Mouse (Mus musculus) embryonic facial prominence, embryonic 12.5 days (tissue): Measurements from ENCODE around the gene Tfap2a. TPM values are rescaled to one million over a fixed set of nuclear protein-coding genes. Genes with fewer than 3 reads are reported as not detected.
A peak's percentile ranks its signal among the peaks of the same experiment; 100 is the strongest.

Experiments
- ATAC-seq: fragments of 200-750 bp; cut with Nextera tagmentation; 2 replicates; pipeline ENCODE4 v1.8.0; 2017; ENCODE audit not compliant: insufficient number of reproducible peaks, insufficient read depth, low FRiP score, low TSS enrichment
- H3K27ac ChIP-seq: fragments of 300-500 bp; sonication (generic); 2 replicates; pipeline ENCODE4 v1.5.1; 2016; ENCODE audit warnings: mild to moderate bottlenecking
- H3K27me3 ChIP-seq: fragments of 300-500 bp; sonication (generic); 2 replicates; pipeline ENCODE4 v1.6.1; 2016; ENCODE audit warnings: mild to moderate bottlenecking, moderate library complexity
- H3K36me3 ChIP-seq: fragments of 300-500 bp; sonication (generic); 2 replicates; pipeline ENCODE4 v1.6.1; 2016; ENCODE audit warnings: mild to moderate bottlenecking
- H3K4me1 ChIP-seq: fragments of 300-500 bp; sonication (generic); 2 replicates; pipeline ENCODE4 v1.6.1; 2016
- H3K4me2 ChIP-seq: fragments of 300-500 bp; sonication (generic); replicated peaks from 2 replicates; pipeline ENCODE4 v1.6.1; 2016; ENCODE audit warnings: mild to moderate bottlenecking, moderate library complexity
- H3K4me3 ChIP-seq: fragments of 300-500 bp; sonication (generic); 2 replicates; pipeline ENCODE4 v1.5.1; 2016; ENCODE audit warnings: mild to moderate bottlenecking
- H3K9ac ChIP-seq: fragments of 300-500 bp; sonication (generic); 2 replicates; pipeline ENCODE4 v1.6.1; 2016; ENCODE audit warnings: mild to moderate bottlenecking, moderate library complexity
- H3K9me3 ChIP-seq: fragments of 300-500 bp; sonication (generic); 2 replicates; pipeline ENCODE4 v1.6.1; 2016; ENCODE audit warnings: mild to moderate bottlenecking, moderate library complexity
- WGBS: fragments of 180-500 bp; shearing (Covaris S2); methylation state at CpG from one replicate; pipeline ENCODE4 v1.1.7; 2016; 5-methylcytosine and 5-hydroxymethylcytosine counted together
- polyA plus RNA-seq: library from polyadenylated mRNA; unstranded; fragments of >200 nt; fragmentation: Nextera tagmentation; extraction: Ambion mirVana; gene quantifications from 2 replicates; pipeline ENCODE4 v1.2.1, GENCODE M21; 2016

Gene Tfap2a
- polyA plus RNA-seq, 1 experiment from 2014 or later: 9.5 TPM

DNA sequence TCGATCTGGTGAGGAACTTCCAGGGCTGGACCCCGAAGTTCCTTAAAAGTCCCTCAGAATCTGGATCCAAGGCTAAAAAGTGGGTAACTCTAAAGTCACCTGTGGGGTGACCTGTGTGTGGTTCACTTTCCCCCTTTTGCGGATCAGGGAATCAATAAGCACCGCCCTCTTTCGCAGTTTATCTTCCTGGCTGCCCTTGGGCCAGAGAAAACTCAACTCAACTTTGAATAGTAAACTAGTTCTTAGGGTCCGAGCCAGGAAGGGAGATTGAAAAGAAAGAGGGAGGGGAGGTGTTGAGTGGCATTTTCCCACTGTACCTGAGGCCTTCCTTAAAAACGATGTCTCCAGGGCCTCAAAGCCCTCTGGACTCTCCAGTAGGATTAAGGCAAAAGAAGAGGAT lies 3.3 kb upstream of the Tfap2a start:
- H3K9ac ChIP-seq: no peak overlapping the region
- no peak overlapping the region for H3K4me3 ChIP-seq
- no peak for ATAC-seq
- no peaks in the 10 kb centered on the region for H3K9me3 ChIP-seq
- no peaks in the 10 kb centered on the region for H3K36me3 ChIP-seq
- H3K27me3 ChIP-seq: peaks cover 96% of the 10 kb centered on the region
- H3K4me2 ChIP-seq: no peak overlapping the region
- under 1% methylated on average over 7 of the region's 7 CpGs for WGBS
- H3K27ac ChIP-seq: no peak overlapping the region
- peaks cover 7% of the 10 kb centered on the region for H3K4me1 ChIP-seq

DNA sequence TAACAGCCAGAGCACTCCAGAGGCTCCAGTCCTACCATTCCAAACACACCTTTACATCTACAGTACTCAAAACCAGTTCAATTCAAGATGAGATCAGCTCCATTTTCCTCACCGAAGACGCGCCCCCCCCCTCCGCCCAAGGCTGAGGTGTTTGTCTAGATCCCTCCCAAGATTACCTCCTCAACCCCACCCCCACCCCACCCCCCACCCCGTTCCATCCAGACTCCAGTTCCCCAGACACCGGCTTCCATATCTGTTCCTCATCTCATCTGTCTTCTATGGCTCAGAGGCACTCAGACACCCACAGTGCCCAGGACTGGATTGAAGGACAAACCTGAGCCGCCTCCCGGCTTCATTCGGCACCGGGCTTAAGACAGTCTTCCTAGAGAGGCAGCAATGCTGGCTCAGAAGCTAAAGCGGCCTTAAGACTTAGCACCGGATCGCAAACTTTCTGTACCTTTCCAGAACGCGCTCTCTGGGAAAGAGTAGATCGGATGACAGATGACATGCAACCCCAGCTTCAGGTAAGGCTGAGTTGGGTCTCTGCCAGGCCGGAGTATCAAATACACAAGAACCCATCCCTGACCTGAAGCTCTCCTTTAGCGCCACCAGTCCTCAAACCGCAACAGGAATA lies 2.7 kb upstream of the Tfap2a start:
- Histone ChIP-seq H3K4me3 (no peak overlapping the region), H3K27ac (no peak overlapping the region), H3K36me3 (no peaks in the 10 kb centered on the region), H3K9ac (no peak overlapping the region), H3K4me2 (no peak overlapping the region), H3K9me3 (no peaks in the 10 kb centered on the region), H3K4me1 (peaks cover 7% of the 10 kb centered on the region), H3K27me3 (peaks cover 96% of the 10 kb centered on the region)
- no peak for ATAC-seq
- 1% methylated on average over 19 of the region's 19 CpGs for WGBS

DNA sequence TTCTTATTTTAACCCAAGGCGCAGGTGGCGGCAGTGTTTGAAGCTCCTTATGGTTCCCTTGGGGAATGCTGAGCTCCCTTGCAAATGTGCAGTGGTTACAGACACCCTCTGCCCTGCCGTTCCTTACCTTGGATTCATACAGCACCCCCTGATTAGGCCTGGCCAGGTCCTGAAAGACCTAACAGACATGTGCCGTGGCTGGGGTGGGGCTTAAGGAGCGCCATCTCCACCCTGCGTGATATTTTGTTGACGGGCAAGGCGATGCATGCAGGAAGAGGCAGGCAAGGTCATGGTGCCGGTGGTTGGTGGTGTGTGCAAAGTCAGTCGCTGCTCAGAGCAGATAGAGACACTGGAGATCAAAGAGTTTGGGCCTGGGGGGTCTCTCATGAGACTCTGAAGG lies 1.7 kb upstream of the Tfap2a start:
- no peak for ATAC-seq
- H3K27ac ChIP-seq: no peak overlapping the region
- no peaks in the 10 kb centered on the region for H3K36me3 ChIP-seq
- H3K27me3 ChIP-seq: peaks cover 95% of the 10 kb centered on the region
- 3% methylated on average over 10 of the region's 10 CpGs for WGBS
- peaks cover 7% of the 10 kb centered on the region for H3K4me1 ChIP-seq
- no peak overlapping the region for H3K4me3 ChIP-seq
- no peak overlapping the region for H3K9ac ChIP-seq
- H3K9me3 ChIP-seq: no peaks in the 10 kb centered on the region
- no peak overlapping the region for H3K4me2 ChIP-seq

DNA sequence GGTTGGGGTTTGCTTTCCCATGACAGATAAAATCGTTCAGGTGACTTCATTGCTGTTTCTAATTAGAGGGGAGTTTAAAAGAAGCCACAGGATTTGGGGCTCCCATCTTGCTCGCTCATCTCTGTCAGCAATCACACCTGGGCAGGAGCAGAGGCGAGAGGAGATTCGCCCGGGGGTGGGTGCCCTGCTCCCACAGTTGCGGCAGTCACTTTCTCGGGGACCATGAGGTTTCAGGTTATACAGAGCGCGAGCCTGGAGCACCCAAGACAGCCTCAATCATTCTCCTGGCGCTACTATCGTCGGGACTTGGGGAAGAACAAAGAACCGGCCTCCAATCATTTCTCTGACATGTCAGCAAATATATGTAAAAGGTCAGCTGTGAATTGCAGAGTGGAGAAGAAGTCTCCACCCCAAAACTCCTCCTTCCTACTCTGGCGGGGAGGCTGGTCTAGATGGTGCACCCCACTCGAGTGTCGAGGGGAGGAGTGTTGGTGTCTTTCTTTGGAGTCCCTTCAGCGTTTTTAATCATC lies 1.0 kb upstream of the Tfap2a start:
- Histone ChIP-seq H3K4me1 (peaks cover 6% of the 10 kb centered on the region; the same call in 1 of the 2 replicates), H3K27ac (no peak overlapping the region), H3K36me3 (no peaks in the 10 kb centered on the region), H3K4me3 (no peak overlapping the region), H3K27me3 (peaks cover 94% of the 10 kb centered on the region), H3K4me2 (peak overlapping the region; percentile 39), H3K9me3 (no peaks in the 10 kb centered on the region), H3K9ac (no peak overlapping the region)
- ATAC-seq: no peak
- 0% methylated on average over 17 of the region's 17 CpGs for WGBS

DNA sequence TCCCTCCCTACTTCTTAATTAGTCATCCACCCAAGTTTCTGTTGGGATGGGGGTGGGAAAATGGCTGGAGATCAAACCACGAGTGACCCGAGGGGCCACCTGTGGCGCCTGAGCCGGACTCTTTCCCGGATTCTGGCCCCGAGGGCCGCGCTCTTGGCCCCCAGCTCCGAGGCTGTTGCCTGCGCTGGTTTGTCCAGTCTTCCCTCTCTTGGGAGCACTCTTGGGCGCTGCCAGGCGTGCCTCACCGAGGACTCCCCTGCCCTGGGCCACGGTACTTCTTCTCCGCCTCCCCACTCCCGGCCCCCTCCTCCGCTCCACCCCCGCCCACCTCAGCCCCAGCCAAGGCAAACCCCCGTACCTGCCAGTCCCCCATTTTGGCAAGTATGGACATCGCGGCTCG lies 415 bp downstream of the Tfap2a start:
- H3K4me3 ChIP-seq: peak overlapping the region; percentile 6; the same call in 1 of the 2 replicates
- no peaks in the 10 kb centered on the region for H3K9me3 ChIP-seq
- peaks cover 9% of the 10 kb centered on the region; the same call in 1 of the 2 replicates for H3K4me1 ChIP-seq
- H3K36me3 ChIP-seq: no peaks in the 10 kb centered on the region
- H3K27ac ChIP-seq: 0 out of 2 replicates have a peak overlapping the region, but pooled peaks have one; percentile 20
- H3K4me2 ChIP-seq: peak overlapping the region; percentile 39
- WGBS: under 1% methylated on average over 22 of the region's 22 CpGs
- peaks cover 90% of the 10 kb centered on the region for H3K27me3 ChIP-seq
- H3K9ac ChIP-seq: no peak overlapping the region
- ATAC-seq: no peak

DNA sequence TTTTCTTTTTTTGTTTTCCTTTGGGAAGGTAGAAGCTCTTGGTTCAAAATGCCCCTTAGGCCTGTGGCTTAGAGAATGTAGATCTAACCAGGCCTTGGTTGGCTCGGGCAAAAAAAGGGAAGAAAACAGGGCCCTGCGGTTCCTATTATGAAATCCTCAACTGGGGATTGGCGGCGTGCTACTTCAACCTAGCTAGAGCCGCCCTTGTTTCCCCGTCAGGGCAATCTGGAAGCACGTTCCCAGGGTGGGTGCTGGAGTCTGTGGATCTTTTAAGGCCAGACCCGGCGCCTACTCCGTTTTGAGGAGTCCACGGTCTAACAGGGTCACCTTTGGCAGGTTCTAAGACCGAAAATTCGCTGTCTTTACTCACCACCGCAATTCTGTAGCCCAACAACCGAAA lies 1.1 kb downstream of the Tfap2a start:
- no peaks in the 10 kb centered on the region for H3K36me3 ChIP-seq
- H3K9me3 ChIP-seq: no peaks in the 10 kb centered on the region
- H3K4me2 ChIP-seq: no peak overlapping the region
- H3K9ac ChIP-seq: no peak overlapping the region
- ATAC-seq: no peak
- H3K27ac ChIP-seq: no peak overlapping the region
- H3K4me1 ChIP-seq: peaks cover 9% of the 10 kb centered on the region; the same call in 1 of the 2 replicates
- H3K4me3 ChIP-seq: no peak overlapping the region
- 6% methylated on average over 15 of the region's 15 CpGs for WGBS
- H3K27me3 ChIP-seq: peaks cover 85% of the 10 kb centered on the region

DNA sequence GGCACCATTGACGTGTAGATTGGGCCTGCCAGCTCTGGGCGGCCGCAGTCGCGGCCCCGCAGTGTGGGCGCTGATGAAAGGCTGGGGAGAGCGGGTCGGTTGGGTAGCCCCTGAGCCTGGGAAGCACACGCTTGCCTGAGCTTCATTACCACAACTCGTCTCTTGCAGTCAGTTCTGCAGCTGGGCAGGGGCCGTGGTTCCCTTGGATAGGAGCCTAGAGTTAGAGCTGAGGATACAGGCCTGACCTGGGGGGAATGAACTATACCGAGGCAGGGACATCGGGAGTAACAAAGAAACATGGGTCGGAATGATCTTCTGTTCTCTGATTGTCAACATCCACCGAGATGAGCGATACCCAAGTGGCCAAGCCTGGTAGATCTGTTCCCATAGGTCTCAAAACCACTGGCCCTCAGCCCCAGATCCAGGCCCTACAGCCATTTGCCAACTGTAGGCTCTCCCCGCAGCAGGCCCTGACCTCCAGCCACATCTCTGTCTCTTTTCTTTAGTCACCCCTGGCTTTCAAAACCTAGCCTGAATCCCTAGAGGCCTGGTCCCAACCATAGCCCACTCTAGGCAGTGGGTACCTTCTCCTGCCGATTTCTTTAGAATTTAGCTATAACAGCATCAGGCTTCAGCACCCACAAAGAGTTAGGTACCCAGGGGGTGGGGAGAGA lies 1.9 kb downstream of the Tfap2a start:
- no peak overlapping the region for H3K9ac ChIP-seq
- no peak for ATAC-seq
- peaks cover 9% of the 10 kb centered on the region; the same call in 1 of the 2 replicates for H3K4me1 ChIP-seq
- 8% methylated on average over 19 of the region's 19 CpGs for WGBS
- H3K27me3 ChIP-seq: peaks cover 85% of the 10 kb centered on the region
- no peaks in the 10 kb centered on the region for H3K9me3 ChIP-seq
- no peaks in the 10 kb centered on the region for H3K36me3 ChIP-seq
- H3K27ac ChIP-seq: no peak overlapping the region
- H3K4me3 ChIP-seq: peak overlapping the region; percentile 9; the same call in 1 of the 2 replicates
- H3K4me2 ChIP-seq: peak overlapping the region; percentile 33

DNA sequence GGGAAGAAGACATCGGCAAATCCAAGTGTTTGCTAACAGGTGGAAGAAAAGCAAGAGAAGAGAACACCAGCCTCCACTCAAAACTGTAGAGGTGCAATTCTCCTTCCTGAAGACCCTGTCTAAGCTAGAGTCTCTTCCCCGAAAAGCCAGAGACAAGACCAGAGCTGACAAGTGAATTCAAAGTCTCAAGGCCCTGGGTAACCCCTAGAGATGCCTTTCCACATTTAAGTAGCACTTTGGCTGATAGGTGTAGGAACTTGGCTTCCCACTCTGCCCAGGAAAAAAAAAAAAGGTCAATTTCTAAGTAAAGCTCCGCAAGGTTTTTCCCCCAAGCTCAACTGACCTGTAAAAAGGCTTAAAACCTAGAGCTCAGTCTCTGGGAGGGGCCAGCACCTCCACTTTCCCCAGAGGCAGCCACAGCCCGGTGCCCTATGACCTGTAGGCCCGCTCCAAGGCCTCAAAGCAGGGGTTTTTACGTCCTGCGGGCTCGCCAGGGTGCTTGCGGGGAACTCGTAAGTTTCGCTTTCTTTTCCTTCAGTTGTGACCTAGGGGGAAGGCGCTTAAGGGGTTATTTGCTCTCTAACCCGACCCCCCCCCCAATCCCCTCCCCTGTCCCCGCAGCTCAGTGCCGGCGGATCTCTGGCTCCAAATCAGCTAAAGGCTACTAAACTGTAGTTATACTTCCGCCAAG lies 2.6 kb downstream of the Tfap2a start:
- Histone ChIP-seq H3K4me1 (peaks cover 9% of the 10 kb centered on the region; the same call in 1 of the 2 replicates), H3K27me3 (peaks cover 81% of the 10 kb centered on the region), H3K36me3 (no peaks in the 10 kb centered on the region), H3K9ac (no peak overlapping the region), H3K27ac (no peak overlapping the region), H3K9me3 (no peaks in the 10 kb centered on the region), H3K4me2 (peak overlapping the region; percentile 33), H3K4me3 (peak overlapping the region; percentile 9; the same call in 1 of the 2 replicates)
- no peak for ATAC-seq
- WGBS: 7% methylated on average over 17 of the region's 17 CpGs

DNA sequence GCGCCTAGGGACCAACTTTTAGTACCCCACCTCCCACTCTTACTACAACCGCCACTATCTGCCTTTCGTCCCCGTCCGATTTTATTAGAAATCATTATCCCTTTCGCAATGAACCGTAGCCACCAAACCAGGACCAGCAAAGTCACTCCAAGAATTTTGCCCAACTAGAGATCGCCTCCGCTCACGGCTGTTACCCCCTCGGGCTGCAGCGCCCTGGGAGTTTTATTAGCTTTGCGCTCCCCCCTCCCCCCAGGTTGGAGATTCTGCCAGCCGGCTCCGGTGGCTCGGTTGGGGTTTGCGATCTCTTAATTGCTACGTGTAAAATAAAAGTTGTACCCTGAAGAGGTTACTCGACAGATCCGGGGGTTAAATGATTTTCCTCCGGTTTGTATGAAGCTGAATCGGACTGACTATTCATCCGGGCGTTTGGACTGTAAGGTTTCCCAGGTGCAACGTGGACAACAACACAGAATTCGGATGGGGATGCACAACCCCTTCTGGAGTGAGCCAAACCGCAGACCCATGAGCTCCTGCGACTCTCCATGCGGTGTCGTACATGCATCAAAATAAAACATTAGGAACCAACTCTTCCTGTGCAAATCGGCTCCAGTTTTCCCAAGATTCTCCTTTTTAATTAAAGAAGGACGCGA lies 3.7 kb downstream of the Tfap2a start:
- H3K27ac ChIP-seq: no peak overlapping the region
- no peak for ATAC-seq
- H3K27me3 ChIP-seq: peaks cover 72% of the 10 kb centered on the region
- 0 out of 2 replicates have a peak overlapping the region, but pooled peaks have one; percentile 7 for H3K9ac ChIP-seq
- H3K4me1 ChIP-seq: peaks cover 6% of the 10 kb centered on the region; the same call in 1 of the 2 replicates
- no peaks in the 10 kb centered on the region for H3K36me3 ChIP-seq
- no peaks in the 10 kb centered on the region for H3K9me3 ChIP-seq
- peak overlapping the region; percentile 69 for H3K4me2 ChIP-seq
- H3K4me3 ChIP-seq: peak overlapping the region; percentile 53
- WGBS: under 1% methylated on average over 33 of the region's 33 CpGs

DNA sequence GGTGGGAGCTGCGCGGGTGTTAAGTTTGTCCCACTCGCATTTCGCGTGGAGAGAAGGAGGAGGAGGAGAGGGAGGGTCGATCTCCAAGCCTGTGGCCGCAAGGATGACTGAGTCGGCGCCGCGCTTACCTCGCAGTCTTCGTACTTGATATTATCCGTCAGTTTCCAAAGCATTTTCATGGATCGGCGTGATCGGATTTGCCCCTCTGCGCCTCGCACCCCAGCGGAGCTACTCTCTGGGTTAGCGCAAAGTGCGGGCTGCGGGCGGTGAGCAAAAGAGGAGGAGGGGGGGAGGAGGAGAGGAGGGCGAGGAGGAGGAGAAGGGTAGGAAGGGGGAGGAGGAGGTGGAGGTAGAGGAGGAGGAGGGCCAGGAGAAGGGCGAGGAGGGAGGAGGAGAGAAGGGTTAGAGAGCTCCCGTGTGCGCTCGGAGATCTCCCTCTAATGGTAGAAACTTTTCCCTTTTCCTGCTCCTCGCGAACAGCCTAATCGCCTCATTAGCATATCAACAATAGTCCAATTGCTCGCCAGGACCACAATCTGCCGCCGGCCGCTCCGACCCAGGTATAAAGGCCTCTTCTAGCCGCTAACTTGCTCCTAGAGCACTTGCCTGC lies 4.5 kb downstream of the Tfap2a start:
- Histone ChIP-seq H3K27me3 (peaks cover 68% of the 10 kb centered on the region), H3K9ac (peak overlapping the region; percentile 55), H3K4me3 (peak overlapping the region; percentile 53), H3K4me1 (peaks cover 6% of the 10 kb centered on the region; the same call in 1 of the 2 replicates), H3K4me2 (peak overlapping the region; percentile 69), H3K9me3 (no peaks in the 10 kb centered on the region), H3K36me3 (no peaks in the 10 kb centered on the region), H3K27ac (peak overlapping the region; percentile 74; the same call in 1 of the 2 replicates)
- no peak; the same call in 1 of the 2 replicates for ATAC-seq
- under 1% methylated on average over 36 of the region's 38 CpGs for WGBS
